Mouse (Mus musculus) heart, embryonic 10.5 days (tissue): Measurements from ENCODE around the gene Olfr205. TPM values are rescaled to one million over a fixed set of nuclear protein-coding genes. Genes with fewer than 3 reads are reported as not detected.
"Not testable (repeated sequence)": the region's sequence is repeated elsewhere in the genome, so short reads cannot be mapped to it uniquely, and the experiment has no call there.

Experiments used
- DNase-seq: peaks from one replicate; pipeline ENCODE4 v3.0.0-alpha.2; 2017; ENCODE audit warnings: low spot score
- H3K27ac ChIP-seq: fragments of 300-500 bp; sonication (generic); 2 replicates; pipeline ENCODE4 v1.5.1; 2016; ENCODE audit warnings: mild to moderate bottlenecking
- H3K27me3 ChIP-seq: fragments of 300-500 bp; sonication (generic); 2 replicates; pipeline ENCODE4 v1.6.1; 2016; ENCODE audit warnings: mild to moderate bottlenecking; ENCODE audit not compliant: poor library complexity, insufficient read depth, severe bottlenecking
- H3K36me3 ChIP-seq: fragments of 300-500 bp; sonication (generic); 2 replicates; pipeline ENCODE4 v1.6.1; 2016; ENCODE audit warnings: mild to moderate bottlenecking, moderate library complexity
- H3K4me1 ChIP-seq: fragments of 300-500 bp; sonication (generic); 2 replicates; pipeline ENCODE4 v1.6.1; 2016; ENCODE audit warnings: mild to moderate bottlenecking
- H3K4me3 ChIP-seq: fragments of 300-500 bp; sonication (generic); 2 replicates; pipeline ENCODE4 v1.5.1; 2016; ENCODE audit warnings: mild to moderate bottlenecking, moderate library complexity
- H3K9me3 ChIP-seq: fragments of 300-500 bp; sonication (generic); 2 replicates; pipeline ENCODE4 v1.6.1; 2016; ENCODE audit warnings: mild to moderate bottlenecking, moderate library complexity
- WGBS: fragments of 180-500 bp; shearing (Covaris S2); methylation state at CpG from one replicate; pipeline ENCODE4 v1.1.7; 2016; 5-methylcytosine and 5-hydroxymethylcytosine counted together
- polyA plus RNA-seq: library from polyadenylated mRNA; unstranded; fragments of >200 nt; fragmentation: Nextera tagmentation; extraction: Ambion mirVana; gene quantifications from 2 replicates; pipeline ENCODE4 v1.2.1, GENCODE M21; 2016

The Olfr205 gene
- polyA plus RNA-seq = not detected in 2 replicates

- Histone ChIP-seq H3K4me3 (no peak within 1 kb of the TSS), H3K36me3 (no peaks in the 10 kb centered on the region), H3K27ac (no peak within 1 kb of the TSS), H3K9me3 (peaks cover 4% of the 10 kb centered on the region), H3K4me1 (no peaks in the 10 kb centered on the region), H3K27me3 (no peaks in the 10 kb centered on the region)
- DNase-seq = no peak
These were observed at the start of gene Olfr205 for GRCm38 (mm10) chr16:59331038-59331437. Gene Olfr205, minus strand, starts transcription at chr16:59331138.

- DNase-seq = no peak
- Histone ChIP-seq H3K9me3 (no peaks in the 10 kb centered on the region), H3K27ac (no peak within 1 kb of the TSS), H3K4me1 (no peaks in the 10 kb centered on the region), H3K36me3 (no peaks in the 10 kb centered on the region), H3K27me3 (no peaks in the 10 kb centered on the region), H3K4me3 (no peak within 1 kb of the TSS)
- WGBS = 66% methylated on average over 2 of the region's 2 CpGs
These were observed 33.0 kb upstream of the Olfr205 start, which contains the start of gene Olfr209 for GRCm38 (mm10) chr16:59363893-59364292. Gene Olfr209, minus strand, starts transcription at chr16:59363993.

GRCm38 (mm10) chr16:59349146-59349545 lies 18.2 kb upstream of the Olfr205 start, which contains the start of gene Olfr206:
Gene Olfr206, minus strand, starts transcription at chr16:59349246.
- Histone ChIP-seq H3K9me3 (no peaks in the 10 kb centered on the region), H3K27ac (no peak within 1 kb of the TSS), H3K36me3 (no peaks in the 10 kb centered on the region), H3K27me3 (no peaks in the 10 kb centered on the region), H3K4me3 (no peak within 1 kb of the TSS), H3K4me1 (no peaks in the 10 kb centered on the region)
- 76% methylated on average over 1 of the region's 1 CpGs for WGBS
- no peak for DNase-seq

GRCm38 (mm10) chr16:59323262-59323661 lies 7.7 kb downstream of the Olfr205 start:
- H3K4me3 ChIP-seq, H3K36me3 ChIP-seq, H3K27ac ChIP-seq, H3K4me1 ChIP-seq, H3K9me3 ChIP-seq, H3K27me3 ChIP-seq, DNase-seq: not testable (repeated sequence)
- 76% methylated on average over 1 of the region's 1 CpGs for WGBS

- H3K36me3 ChIP-seq = no peaks in the 10 kb centered on the region
These were observed 12.8 kb downstream of the Olfr205 start, which contains the start of gene Olfr204 for GRCm38 (mm10) chr16:59318148-59318547. Gene Olfr204, minus strand, starts transcription at chr16:59318248.

GRCm38 (mm10) chr16:59298581-59298980 lies 32.4 kb downstream of the Olfr205 start, which contains the start of gene Olfr203:
Gene Olfr203, plus strand, starts transcription at chr16:59298881.
- Histone ChIP-seq H3K4me3 (no peak within 1 kb of the TSS), H3K36me3 (no peaks in the 10 kb centered on the region), H3K9me3 (no peaks in the 10 kb centered on the region), H3K27ac (no peak within 1 kb of the TSS), H3K27me3 (no peaks in the 10 kb centered on the region), H3K4me1 (no peaks in the 10 kb centered on the region)
- 85% methylated on average over 2 of the region's 2 CpGs for WGBS
- DNase-seq = no peak

More at GRCm38 (mm10) chr16:59318148-59318547, 12.8 kb downstream of the Olfr205 start, which contains the start of gene Olfr204:
- Histone ChIP-seq H3K27me3 (no peaks in the 10 kb centered on the region), H3K4me1 (no peaks in the 10 kb centered on the region), H3K27ac (no peak within 1 kb of the TSS), H3K9me3 (no peaks in the 10 kb centered on the region), H3K4me3 (no peak within 1 kb of the TSS)
- DNase-seq = no peak

GRCm38 (mm10) chr16:59287576-59287975 lies 43.4 kb downstream of the Olfr205 start:
- DNase-seq, H3K27me3 ChIP-seq, H3K4me3 ChIP-seq, H3K27ac ChIP-seq, H3K4me1 ChIP-seq, H3K9me3 ChIP-seq, H3K36me3 ChIP-seq: not testable (repeated sequence)
- WGBS = 72% methylated on average over 9 of the region's 9 CpGs

GRCm38 (mm10) chr16:59286693-59287092 lies 44.2 kb downstream of the Olfr205 start, which contains the start of gene Olfr202:
Gene Olfr202, minus strand, starts transcription at chr16:59286793.
- no peaks in the 10 kb centered on the region for H3K27me3 ChIP-seq
- H3K4me3 ChIP-seq = no peak within 1 kb of the TSS
- WGBS = 81% methylated on average over 1 of the region's 1 CpGs
- H3K36me3 ChIP-seq = no peaks in the 10 kb centered on the region
- DNase-seq = no peak
- H3K27ac ChIP-seq = no peak within 1 kb of the TSS
- no peaks in the 10 kb centered on the region for H3K9me3 ChIP-seq
- no peaks in the 10 kb centered on the region for H3K4me1 ChIP-seq

GRCm38 (mm10) chr16:59283476-59283875 lies 47.5 kb downstream of the Olfr205 start:
- Histone ChIP-seq H3K27ac (no peak overlapping the region), H3K36me3 (no peaks in the 10 kb centered on the region), H3K4me1 (no peaks in the 10 kb centered on the region), H3K9me3 (no peaks in the 10 kb centered on the region), H3K4me3 (no peak overlapping the region), H3K27me3 (no peaks in the 10 kb centered on the region)
- WGBS = 67% methylated on average over 1 of the region's 1 CpGs
- no peak for DNase-seq

- Histone ChIP-seq H3K27me3 (no peaks in the 10 kb centered on the region), H3K4me3 (no peak overlapping the region), H3K4me1 (no peaks in the 10 kb centered on the region), H3K9me3 (no peaks in the 10 kb centered on the region), H3K36me3 (no peaks in the 10 kb centered on the region), H3K27ac (no peak overlapping the region)
- WGBS = 45% methylated on average over 3 of the region's 3 CpGs
- DNase-seq = no peak
These were observed 50.4 kb downstream of the Olfr205 start for GRCm38 (mm10) chr16:59280542-59280941.

Other genes starting within 250 kb of the Olfr205 start
- not detected in 2 replicates for gene Olfr191, start 241.3 kb downstream of the Olfr205 start, polyA plus RNA-seq
- gene Olfr193, start 219.3 kb downstream of the Olfr205 start, polyA plus RNA-seq = not detected in 2 replicates
- gene Olfr194, start 210.1 kb downstream of the Olfr205 start, polyA plus RNA-seq = not detected in 2 replicates
- not detected in 2 replicates for gene Olfr195, start 184.1 kb downstream of the Olfr205 start, polyA plus RNA-seq
- gene Olfr196, start 160.7 kb downstream of the Olfr205 start, polyA plus RNA-seq = not detected in 2 replicates
- gene Olfr198, start 127.6 kb downstream of the Olfr205 start, polyA plus RNA-seq = not detected in 2 replicates
- not detected in 2 replicates for gene Olfr199, start 111.4 kb downstream of the Olfr205 start, polyA plus RNA-seq
- not detected in 2 replicates for gene Olfr201, start 58.5 kb downstream of the Olfr205 start, polyA plus RNA-seq
- not detected in 2 replicates for gene Olfr202, start 44.3 kb downstream of the Olfr205 start, polyA plus RNA-seq
- not detected in 2 replicates for gene Olfr203, start 32.3 kb downstream of the Olfr205 start, polyA plus RNA-seq
- not detected in 2 replicates for gene Olfr204, start 12.9 kb downstream of the Olfr205 start, polyA plus RNA-seq
- not detected in 2 replicates for gene Olfr206, start 18.1 kb upstream of the Olfr205 start, polyA plus RNA-seq
- not detected in 2 replicates for gene Olfr209, start 32.9 kb upstream of the Olfr205 start, polyA plus RNA-seq
- gene Gabrr3, start 76.2 kb upstream of the Olfr205 start, polyA plus RNA-seq = not detected in 2 replicates
- gene Riox2, start 140.6 kb upstream of the Olfr205 start, polyA plus RNA-seq = 35.8 and 40.0 TPM in 2 replicates